Mouse (Mus musculus): ENCODE results near the gene Enthd1.

DNA sequence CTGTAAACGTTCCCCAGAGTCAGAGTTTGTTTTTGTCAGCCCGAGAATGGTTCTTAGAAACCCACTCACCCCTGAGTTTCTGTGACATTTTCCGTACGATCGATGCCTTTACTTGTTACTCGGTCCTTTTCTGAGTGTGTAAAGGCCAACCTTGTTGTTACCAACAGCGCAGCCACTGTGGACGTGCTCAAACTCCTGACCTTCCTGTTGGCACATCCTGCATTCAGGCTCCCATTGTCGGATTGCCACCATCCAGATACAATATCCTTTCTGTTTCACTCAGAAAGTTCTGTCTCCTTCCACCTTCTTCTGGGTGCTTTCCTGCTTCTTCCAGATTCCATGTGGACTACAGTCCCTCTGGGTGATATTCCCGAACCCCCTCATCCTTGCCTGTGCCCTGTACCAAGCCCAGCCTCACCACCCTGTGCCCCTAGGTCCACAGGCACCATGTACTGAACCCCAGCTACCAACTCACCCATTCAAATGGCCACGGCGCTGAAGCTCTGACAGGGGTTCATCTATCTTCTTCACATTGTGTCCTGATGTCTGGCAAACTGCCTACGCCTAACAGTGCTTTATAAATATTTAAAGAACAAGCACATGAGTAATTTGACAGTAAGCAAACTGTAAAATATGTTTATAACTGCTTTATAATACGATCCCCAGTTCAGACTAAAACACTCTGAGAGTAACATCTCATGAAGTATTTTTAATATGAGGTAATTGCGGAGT is 118.8 kb downstream of the Enthd1 start:
- TF ChIP-seq POLR2A (IDR thresholded peaks at IDR 0.05; ENCODE audit: insufficient read depth, low read depth, low read length) = no peak
- no peak for TF ChIP-seq CTCF (IDR thresholded peaks at IDR 0.05; ENCODE audit: insufficient read depth, low read depth, low read length)
